Mouse (Mus musculus) urinary bladder, postnatal 25 days (tissue): ENCODE data around the gene Btg1.

ENCODE experiments used
- DNase-seq: peaks from one replicate; pipeline ENCODE4 v3.0.0; 2022; ENCODE audit warnings: low spot score

Btg1 gene

GRCm38 (mm10) chr10:96616001-96616708 is 651 bp upstream of the Btg1 start:
- no peak for DNase-seq

GRCm38 (mm10) chr10:96617221-96617950 is 580 bp downstream of the Btg1 start:
- peak; percentile 26 for DNase-seq

- peak; percentile 49 for DNase-seq
These were observed 1.3 kb downstream of the Btg1 start for GRCm38 (mm10) chr10:96617951-96618575.

GRCm38 (mm10) chr10:96619951-96620889 is 3.4 kb downstream of the Btg1 start:
- DNase-seq: no peak

GRCm38 (mm10) chr10:96620890-96621271 is 4.1 kb downstream of the Btg1 start:
- DNase-seq: no peak

GRCm38 (mm10) chr10:96621361-96621945 is 4.6 kb downstream of the Btg1 start:
- DNase-seq: no peak

GRCm38 (mm10) chr10:96621980-96622645 is 5.3 kb downstream of the Btg1 start:
- DNase-seq: no peak

DNA sequence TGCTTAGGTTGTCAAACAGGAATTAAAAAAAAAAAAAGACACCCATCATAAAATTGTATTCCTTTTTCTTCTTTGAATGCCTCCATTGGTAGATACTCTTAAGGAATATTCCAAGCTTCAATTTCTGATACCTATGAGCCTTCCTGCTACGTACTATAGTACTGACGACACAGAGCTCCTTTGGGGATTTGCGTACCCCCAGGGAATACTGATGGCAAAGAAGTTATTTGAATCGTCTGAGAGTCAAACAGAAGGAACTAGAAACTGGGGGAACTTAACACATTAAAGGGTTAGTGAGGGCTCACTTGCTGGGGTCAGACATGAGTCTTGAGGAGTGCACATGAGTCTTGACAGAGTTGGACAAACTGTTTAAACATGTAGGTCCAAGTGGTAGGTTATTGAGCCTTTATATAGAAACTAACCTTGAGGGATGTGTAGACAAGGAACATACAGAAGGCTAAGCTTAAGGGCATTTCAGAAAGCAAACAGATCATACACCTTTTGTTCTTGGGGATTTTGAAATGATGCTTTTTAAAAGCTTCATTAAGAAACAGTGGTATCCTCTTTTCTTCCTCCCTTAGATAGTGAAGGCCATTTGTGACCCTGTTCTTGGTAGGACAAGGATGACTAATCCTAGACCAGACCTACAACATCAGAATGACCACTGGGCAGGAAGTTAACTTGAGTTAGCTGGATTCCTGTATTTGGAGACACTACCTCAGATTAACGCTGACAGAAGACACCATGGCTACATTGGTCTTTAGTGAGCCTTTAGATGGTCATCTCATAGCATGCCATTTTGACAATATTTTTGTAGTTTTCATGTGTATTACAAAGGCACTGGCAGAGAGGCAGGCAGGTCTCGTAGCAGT is 6.2 kb downstream of the Btg1 start:
- DNase-seq: no peak

- no peak for DNase-seq
These were observed 6.9 kb downstream of the Btg1 start for GRCm38 (mm10) chr10:96623633-96624195.

GRCm38 (mm10) chr10:96624406-96624805 is 7.6 kb downstream of the Btg1 start:
- no peak for DNase-seq

- no peak for DNase-seq
These were observed 8.3 kb downstream of the Btg1 start for GRCm38 (mm10) chr10:96625061-96625460.

GRCm38 (mm10) chr10:96625682-96626081 is 8.9 kb downstream of the Btg1 start:
- no peak for DNase-seq

- no peak for DNase-seq
These were observed 9.4 kb downstream of the Btg1 start for GRCm38 (mm10) chr10:96626120-96626750.

GRCm38 (mm10) chr10:96627332-96627731 is 10.5 kb downstream of the Btg1 start:
- no peak for DNase-seq

DNA sequence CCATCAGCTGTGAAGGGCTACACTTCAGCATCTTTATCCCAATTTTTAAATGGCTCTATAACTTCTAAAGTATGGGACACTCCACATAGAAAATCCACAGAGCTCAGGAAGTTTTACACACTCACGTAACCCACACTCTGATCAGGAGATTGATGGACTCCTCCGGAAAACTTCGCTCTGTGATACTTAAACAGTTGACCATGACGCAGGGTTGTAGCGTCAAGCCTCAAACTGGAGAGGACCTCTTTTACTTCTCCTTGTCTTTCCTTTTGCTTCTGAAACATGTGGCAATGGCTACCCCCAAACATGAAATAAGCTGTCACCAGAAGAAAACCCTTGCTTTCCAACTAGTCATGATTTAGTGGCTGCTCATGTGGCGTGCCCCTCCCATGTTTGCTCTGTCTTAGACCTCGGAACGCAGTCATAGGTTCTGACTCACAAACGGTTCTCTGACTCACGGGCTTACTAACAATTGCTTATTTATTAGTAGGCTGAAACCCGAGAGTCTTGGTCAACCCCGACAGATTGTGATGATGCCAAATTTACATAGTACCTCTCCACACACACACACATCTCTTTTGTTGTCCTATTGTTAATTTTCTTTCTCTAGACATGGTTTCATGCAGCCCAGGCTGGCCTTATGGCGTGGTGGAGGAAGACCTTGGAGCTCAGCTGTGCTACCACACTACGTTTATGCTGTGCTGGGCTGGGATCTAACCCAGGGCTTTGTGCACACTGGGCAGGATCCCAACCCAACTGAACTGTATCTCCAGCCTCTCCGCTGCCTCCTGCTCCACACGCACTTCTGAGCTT is 11.5 kb downstream of the Btg1 start:
- no peak for DNase-seq

GRCm38 (mm10) chr10:96628913-96629199 is 12.1 kb downstream of the Btg1 start:
- no peak for DNase-seq

- no peak for DNase-seq
These were observed 13.3 kb downstream of the Btg1 start for GRCm38 (mm10) chr10:96630110-96630509.

GRCm38 (mm10) chr10:96631066-96631711 is 14.4 kb downstream of the Btg1 start:
- DNase-seq: no peak
